Mouse (Mus musculus) right cerebral cortex, postnatal 36 days (tissue): ENCODE data around the gene Fosl1.

ENCODE experiments used
- DNase-seq, 2 experiments: peaks; one replicate each; pipeline ENCODE4 v3.0.0; 2022; ENCODE audit warnings: low spot score in 2 of 2, mixed read lengths in 1 of 2

Gene Fosl1

GRCm38 (mm10) chr19:5456922-5457745 lies 9.8 kb downstream of the Fosl1 start:
- DNase-seq, result peak; percentile 96

GRCm38 (mm10) chr19:5457746-5458442 lies 10.5 kb downstream of the Fosl1 start, which contains the start of gene Ccdc85b:
Ccdc85b (minus strand) TSS chr19:5457894.
- DNase-seq, result no peak

DNA sequence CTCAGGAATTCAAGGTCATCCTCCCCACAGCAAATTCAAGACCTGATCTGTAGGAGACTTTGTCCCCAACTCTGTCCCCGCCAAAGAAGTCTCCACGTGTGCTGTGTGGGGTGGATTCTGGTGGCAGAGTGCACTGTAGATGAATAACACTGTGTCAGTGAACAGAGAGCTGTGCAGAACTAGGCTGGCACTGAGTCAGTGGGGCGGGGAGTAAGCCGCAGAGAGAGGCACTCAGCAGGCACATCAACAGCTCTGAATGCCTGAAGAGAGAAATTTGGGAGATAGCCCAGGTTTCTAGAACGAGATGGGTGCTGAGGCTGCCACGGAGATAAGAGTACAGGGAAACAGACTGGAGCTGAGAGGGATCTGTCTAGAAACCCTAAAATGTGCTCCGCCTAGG lies 11.7 kb downstream of the Fosl1 start:
- no peak for DNase-seq

DNA sequence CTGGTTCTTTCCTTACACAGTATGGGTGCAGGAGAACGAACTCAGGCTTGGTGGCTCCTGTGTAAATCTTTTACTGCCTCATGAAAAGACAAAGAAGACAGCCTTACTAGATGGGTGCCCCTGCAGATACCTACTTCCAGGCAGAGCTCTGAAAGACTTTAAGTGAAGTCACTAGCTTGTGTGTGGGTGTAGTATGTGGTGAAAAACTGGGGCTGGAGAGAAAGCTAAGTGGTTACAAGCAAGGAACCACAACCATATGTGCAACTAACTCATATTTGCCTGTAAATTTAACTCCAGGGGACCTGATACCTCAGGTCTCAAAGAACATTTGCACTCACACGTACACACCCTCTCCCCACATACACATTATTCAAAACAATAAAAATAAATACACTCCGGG lies 12.5 kb downstream of the Fosl1 start:
- no peak for DNase-seq

DNA sequence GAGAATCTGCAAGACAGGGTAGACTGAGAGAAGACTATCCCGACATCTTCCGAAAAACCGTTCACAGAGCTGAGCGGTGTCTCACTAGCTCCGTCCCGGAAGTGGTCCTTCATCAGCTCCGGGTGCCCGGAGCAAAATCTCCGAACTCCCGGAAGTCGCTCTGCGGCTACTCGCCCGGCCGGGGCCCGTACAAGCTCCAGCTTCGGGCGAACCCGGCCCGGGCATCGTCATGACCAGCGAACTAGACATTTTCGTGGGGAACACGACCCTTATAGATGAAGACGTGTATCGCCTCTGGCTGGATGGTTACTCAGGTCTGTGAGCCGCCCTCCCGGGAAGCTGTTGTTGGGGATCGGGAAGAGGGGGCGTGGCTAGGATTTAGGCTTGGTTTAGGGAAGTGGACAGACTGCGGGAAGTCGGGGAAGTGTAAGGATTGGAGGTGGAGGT lies 13.1 kb downstream of the Fosl1 start, which contains the start of gene Fibp:
Fibp (plus strand) TSS at position 151 of the 447 bp plus-strand sequence.
- DNase-seq, result peak; percentile 73 to 79

DNA sequence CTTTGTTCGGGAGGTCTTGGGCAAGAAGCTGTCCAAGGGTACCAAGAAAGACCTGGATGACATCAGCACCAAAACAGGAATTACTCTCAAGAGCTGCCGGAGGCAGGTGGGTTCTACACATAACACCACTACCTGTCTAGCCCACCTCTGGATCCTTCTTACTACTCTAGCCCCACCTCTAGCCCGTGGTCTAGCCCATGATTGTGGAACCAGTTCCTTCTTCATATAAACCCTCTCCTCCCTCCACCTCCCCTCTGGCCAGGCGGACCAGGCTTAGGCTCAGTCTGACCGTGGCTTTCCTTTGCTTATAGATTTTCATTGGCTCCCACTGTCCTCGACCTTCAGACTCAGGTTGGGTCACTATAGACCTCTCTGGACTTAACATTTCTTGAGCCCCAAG lies 14.1 kb downstream of the Fosl1 start:
- no peak for DNase-seq

DNA sequence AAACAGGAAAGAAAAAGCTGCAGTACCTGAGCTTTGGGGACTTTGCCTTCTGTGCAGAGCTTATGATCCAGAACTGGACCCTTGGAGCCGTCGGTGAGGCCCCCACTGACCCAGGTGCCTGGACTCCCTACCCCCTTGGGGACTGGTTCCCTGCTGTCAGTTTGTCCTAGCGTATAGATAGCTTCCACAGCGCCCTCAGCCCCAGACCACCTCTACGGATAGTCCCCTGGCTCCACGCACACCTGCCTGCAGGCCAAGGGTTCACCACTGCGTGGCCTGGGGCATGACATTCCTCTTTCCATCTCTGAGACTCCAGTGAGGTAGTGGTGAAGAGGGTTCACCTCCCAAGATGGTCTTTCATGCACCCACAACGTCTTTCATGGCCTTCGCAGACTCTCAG lies 15.9 kb downstream of the Fosl1 start:
- DNase-seq, result no peak

DNA sequence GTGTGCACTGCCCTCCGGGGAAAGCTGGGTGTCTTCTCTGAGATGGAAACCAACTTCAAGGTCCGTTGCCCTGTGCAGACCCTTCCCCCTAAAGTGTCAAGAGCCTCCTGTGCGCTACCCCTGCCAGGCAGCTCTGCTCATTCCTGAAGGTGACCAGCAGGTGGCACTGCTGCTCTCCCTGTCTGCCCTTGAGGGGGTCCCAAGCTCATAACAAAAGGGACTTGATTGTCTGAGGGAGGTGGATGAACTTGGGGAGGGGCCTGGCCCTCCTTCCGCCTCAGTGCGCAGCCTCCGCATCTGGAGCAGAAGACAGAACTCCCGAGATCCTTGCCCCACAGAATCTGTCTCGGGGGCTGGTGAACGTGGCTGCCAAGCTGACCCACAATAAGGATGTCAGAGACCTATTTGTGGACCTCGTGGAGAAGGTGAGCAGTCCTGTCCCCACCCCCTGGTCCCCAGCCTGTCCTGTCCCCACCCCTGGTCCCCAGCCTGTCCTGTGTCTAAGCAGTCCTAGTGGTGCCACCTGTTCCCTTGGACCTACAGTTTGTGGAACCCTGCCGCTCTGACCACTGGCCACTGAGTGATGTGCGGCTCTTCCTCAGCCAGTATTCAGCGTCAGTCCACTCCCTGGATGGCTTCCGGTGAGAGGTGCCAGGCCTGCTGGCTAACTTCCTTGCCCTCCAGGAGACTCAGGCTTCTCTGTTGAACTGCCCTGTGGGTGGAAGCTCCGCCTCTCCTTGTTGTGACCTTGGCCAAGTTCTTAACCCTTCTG lies 16.6 kb downstream of the Fosl1 start:
- no peak for DNase-seq

DNA sequence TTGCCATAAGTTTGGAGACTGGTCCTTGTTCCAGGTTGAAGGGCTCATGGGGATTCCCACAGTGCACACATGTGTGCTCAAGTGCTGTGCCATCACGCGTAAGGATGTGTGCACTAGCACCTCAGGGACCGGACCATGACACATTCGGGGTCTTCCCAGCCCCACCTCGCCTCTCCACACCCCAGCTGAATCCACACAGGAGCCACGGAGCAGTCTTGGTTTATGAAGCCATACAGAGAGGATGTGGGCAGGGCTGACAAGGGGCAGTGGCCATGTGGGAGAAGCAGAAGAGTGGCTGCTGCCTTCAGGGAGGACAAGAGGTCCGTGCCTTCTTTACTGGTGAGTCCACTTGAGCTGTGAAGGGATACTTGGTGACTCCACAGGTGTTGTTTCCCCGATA lies 17.7 kb downstream of the Fosl1 start:
- no peak for DNase-seq

- no peak for DNase-seq
Measured at GRCm38 (mm10) chr19:5466916-5467500, 19.7 kb downstream of the Fosl1 start.

DNA sequence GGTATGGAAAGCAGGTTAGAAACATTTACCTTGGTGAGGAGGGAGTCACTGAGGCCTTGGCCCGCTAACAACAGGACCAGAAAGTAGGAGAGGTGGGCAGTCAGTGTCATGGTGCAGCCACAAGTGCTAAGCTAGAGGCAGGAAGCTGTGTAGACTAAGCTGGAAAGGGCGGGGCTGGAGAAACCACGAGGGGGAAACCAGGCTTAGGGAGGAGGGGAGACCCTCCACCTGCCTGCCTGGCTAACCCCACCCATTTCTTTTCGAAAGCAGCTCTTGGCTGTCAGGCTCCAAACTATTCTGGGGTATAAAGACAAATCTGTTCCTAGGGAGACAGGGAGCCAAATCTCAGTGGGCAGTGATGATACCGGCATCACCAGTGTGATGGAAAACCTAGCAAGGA lies 21.0 kb downstream of the Fosl1 start, which contains the start of gene Ctsw:
Ctsw (minus strand) TSS at position 134 of the 400 bp plus-strand sequence.
- no peak for DNase-seq

- DNase-seq, result no peak
Measured at GRCm38 (mm10) chr19:5471846-5472245, 24.5 kb downstream of the Fosl1 start.

DNA sequence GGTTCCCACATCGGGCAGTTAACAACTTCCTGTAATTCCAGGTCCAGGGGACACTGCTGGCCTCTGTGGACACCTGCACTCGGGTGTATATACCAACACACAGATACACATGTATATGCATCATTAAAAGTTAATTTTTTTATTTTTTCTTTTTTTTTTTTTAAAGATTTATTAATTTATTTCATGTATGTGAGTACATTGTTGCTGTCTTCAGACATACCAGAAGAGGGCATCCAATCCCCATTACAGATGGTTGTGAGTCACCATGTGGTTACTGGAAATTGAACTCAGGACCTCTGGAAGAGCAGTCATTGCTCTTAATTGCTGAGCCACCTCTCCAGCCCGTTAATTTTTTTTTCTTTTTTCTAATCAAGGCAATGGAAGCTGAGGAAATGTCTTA lies 25.5 kb downstream of the Fosl1 start:
- no peak for DNase-seq

- DNase-seq, result peak in 1 of 2 experiments; percentile 48
Measured at GRCm38 (mm10) chr19:5473720-5474119, 26.4 kb downstream of the Fosl1 start, which contains the start of gene Efemp2. Efemp2 (plus strand) TSS chr19:5473954.

DNA sequence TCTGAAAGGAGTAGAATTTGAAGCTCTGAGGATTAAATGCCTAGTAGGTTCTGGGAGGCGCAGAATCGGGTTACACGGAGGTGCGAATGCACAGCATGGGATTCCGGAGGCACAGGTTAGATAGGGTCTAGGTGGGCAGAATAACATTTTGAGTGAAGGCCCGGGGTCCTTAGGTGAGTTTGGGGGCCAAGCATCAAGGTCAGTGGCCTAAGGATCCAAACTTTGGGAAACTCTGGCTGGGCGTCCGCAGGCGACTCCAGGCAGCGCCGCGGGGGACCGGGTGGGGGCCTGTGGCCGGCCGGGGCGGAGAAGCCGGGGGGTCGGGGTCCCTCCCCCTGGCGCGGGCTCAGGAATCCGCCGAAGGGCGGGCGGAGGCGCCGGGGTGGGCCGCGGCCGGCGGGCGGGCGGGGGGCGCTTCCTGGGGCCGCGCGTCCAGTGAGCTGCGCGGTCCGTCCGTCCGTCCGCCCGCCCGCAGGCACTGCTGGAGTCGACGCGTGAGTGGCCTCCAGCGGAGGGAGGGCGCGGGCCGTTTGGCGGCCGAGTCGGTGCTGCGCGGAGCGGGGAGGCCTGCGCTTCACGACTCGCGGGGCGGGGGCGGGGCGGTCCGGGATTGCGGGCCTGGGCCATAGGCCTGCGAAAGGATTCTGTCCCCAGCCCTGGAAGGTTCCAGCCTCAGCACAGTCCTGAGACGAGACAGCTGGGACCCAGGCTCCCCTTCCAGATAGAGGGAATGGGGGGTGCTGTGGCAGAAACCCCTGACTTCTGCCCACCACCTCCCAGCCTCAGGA lies 27.1 kb downstream of the Fosl1 start:
- no peak for DNase-seq

GRCm38 (mm10) chr19:5475069-5475714 lies 27.8 kb downstream of the Fosl1 start:
- DNase-seq, result no peak

DNA sequence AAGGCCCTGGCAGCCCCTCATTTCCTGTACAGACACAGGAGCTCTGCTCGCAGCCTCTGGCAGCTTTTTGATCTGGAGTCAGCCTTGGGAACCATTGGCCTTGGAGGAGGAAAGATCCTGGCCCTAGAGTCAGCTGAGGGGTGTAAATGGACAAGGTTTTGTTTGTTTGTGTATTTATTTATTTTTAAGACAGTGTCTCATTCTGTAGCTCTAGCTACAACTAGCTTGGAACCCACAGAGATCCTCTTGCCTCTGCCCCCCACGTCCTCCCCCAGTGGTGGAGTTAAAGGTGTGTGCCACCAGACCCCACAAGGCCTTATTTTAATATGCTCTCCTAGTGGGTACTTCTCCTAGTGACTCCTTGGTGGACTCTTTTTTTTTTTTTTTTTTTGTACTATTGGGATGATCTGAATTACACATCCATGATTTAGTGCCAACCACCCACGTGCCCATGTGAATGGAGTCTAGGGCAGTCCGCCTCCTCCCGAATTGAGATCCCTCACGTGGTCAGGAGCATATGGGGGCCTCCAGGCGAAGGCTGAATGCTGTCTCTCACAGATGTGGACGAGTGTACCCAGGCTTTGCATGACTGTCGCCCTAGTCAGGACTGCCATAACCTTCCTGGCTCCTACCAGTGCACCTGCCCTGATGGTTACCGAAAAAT lies 29.8 kb downstream of the Fosl1 start:
- no peak for DNase-seq

GRCm38 (mm10) chr19:5477668-5478300 lies 30.4 kb downstream of the Fosl1 start:
- no peak for DNase-seq

DNA sequence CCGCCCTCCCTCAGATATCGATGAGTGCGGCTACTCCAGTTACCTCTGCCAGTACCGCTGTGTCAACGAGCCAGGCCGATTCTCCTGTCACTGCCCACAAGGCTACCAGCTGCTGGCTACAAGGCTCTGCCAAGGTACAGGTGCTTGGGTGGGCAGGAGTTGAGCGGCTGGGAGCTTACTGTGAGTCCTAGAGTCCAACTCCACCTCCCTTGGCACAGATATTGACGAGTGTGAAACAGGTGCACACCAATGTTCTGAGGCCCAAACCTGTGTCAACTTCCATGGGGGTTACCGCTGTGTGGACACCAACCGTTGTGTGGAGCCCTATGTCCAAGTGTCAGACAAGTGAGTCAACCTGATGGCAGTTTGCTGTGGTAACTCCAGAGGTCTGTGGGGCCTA lies 32.7 kb downstream of the Fosl1 start:
- DNase-seq, result no peak
